ENCODE assay signal across 7 mouse cellular contexts in genomic region chr11:120240206-120240605, GRCm38 (mm10). TPM values are rescaled to one million over a fixed set of nuclear protein-coding genes. Genes with fewer than 3 reads are reported as not detected.
DNase-seq lines count a peak whose midpoint lies in the region; ATAC-seq and TF ChIP-seq lines count a peak whose summit lies in the region.

No protein-coding gene starts in this region.

- H3K9ac ChIP-seq in hindbrain, postnatal 0 days (replicated peaks; ENCODE audit: low read length), result peak overlapping the region; percentile 100
- H3K9ac ChIP-seq in midbrain, embryonic 11.5 days (ENCODE audit: low read length), result peak overlapping the region; percentile 100

- DNase-seq in adrenal gland, adult 2 months, result peak; percentile 79
- DNase-seq in embryo, embryonic 10 days (ENCODE audit: low spot score), result peak; percentile 94
- DNase-seq in gastrocnemius, postnatal 14 days, result peak; percentile 88
- peak; percentile 94 for DNase-seq in hindbrain, postnatal 0 days (ENCODE audit: low spot score)
- DNase-seq in left cerebral cortex, postnatal 4 days, result peak; percentile 99
- DNase-seq in midbrain, embryonic 11.5 days (ENCODE audit: low spot score, missing footprints), result peak; percentile 98
- peak; percentile 88 for DNase-seq in testis, postnatal 10 days (ENCODE audit: low spot score)

- H3K4me1 ChIP-seq in hindbrain, postnatal 0 days (ENCODE audit: insufficient read depth, low read length), result peaks cover 48% of the 10 kb centered on the region
- peaks cover 55% of the 10 kb centered on the region for H3K4me1 ChIP-seq in midbrain, embryonic 11.5 days (ENCODE audit: control insufficient read depth, insufficient read depth, low read length)

- 3% methylated on average over 10 of the region's 10 CpGs for WGBS in hindbrain, postnatal 0 days
- 1% methylated on average over 10 of the region's 10 CpGs for WGBS in midbrain, embryonic 11.5 days

- H3K9me3 ChIP-seq in hindbrain, postnatal 0 days (ENCODE audit: low read length), result no peaks in the 10 kb centered on the region
- H3K9me3 ChIP-seq in midbrain, embryonic 11.5 days (ENCODE audit: control insufficient read depth, low read length), result no peaks in the 10 kb centered on the region

- intact Hi-C loops in gastrocnemius, postnatal 14 days (cut with DNase I; ENCODE audit: low total_unique reads), result no loop called here
- intact Hi-C loops in left cerebral cortex, postnatal 4 days (cut with DNase I), result no loop called here

- H3K27ac ChIP-seq in hindbrain, postnatal 0 days, result peak overlapping the region; percentile 98
- peak overlapping the region; percentile 97 for H3K27ac ChIP-seq in midbrain, embryonic 11.5 days (ENCODE audit: low read depth, low read length)

- peak overlapping the region; percentile 82 for H3K4me3 ChIP-seq in hindbrain, postnatal 0 days (ENCODE audit: low read length)
- peak overlapping the region; percentile 97 for H3K4me3 ChIP-seq in midbrain, embryonic 11.5 days (ENCODE audit: low read depth, low read length)

- H3K27me3 ChIP-seq in hindbrain, postnatal 0 days (ENCODE audit: insufficient read depth, low read length), result no peaks in the 10 kb centered on the region
- no peaks in the 10 kb centered on the region for H3K27me3 ChIP-seq in midbrain, embryonic 11.5 days (ENCODE audit: control insufficient read depth, insufficient read depth, low read length)

- H3K4me2 ChIP-seq in hindbrain, postnatal 0 days (ENCODE audit: low read depth, low read length), result peak overlapping the region; percentile 92
- H3K4me2 ChIP-seq in midbrain, embryonic 11.5 days, result peak overlapping the region; percentile 79

- peak; percentile 40 for TF ChIP-seq CTCF in hindbrain, postnatal 0 days (IDR thresholded peaks at IDR 0.05; ENCODE audit: low read depth)

- peak; percentile 78 for ATAC-seq in hindbrain, postnatal 0 days
- peak; percentile 73 for ATAC-seq in midbrain, embryonic 11.5 days (ENCODE audit: low FRiP score)

- H3K36me3 ChIP-seq in hindbrain, postnatal 0 days (ENCODE audit: insufficient read depth, low read length), result no peaks in the 10 kb centered on the region
- no peaks in the 10 kb centered on the region for H3K36me3 ChIP-seq in midbrain, embryonic 11.5 days (ENCODE audit: control insufficient read depth, insufficient read depth, low read length)

RNA-seq across cellular contexts. Expression of gene Bahcc1, which starts 7.5 kb away (rescaled TPM):
- 10 to 100 TPM in 1 of 2 experiments, 1 to 10 TPM in 1; 9.2 to 21.9 TPM for total RNA-seq in adrenal gland, adult 2 months (2021)
- 17.9 and 19.5 TPM in 2 replicates for polyA plus RNA-seq in adrenal gland, adult 2 months (2012; rRNA removed)
- 1 to 10 TPM; 3.4 to 8.1 TPM for total RNA-seq in gastrocnemius, postnatal 14 days (2021)
- 31.1 and 43.1 TPM in 2 replicates for total RNA-seq in hindbrain, postnatal 0 days (2014; rRNA removed)
- 8.8 and 9.1 TPM in 2 replicates for polyA plus RNA-seq in hindbrain, postnatal 0 days (2015; fragmentation: Nextera tagmentation; extraction: Ambion mirVana)
- 10 to 100 TPM; 36.5 to 39.5 TPM for total RNA-seq in left cerebral cortex, postnatal 4 days (2021)
- polyA plus RNA-seq in midbrain, embryonic 11.5 days (2014; fragmentation: Nextera tagmentation; extraction: Ambion mirVana), result 17.6 and 20.6 TPM in 2 replicates

Comparison
In these comparisons a context has a peak if more than half of its experiments do, and no peak if none do; other contexts are left out.
1. Peak in every context shown above with its lines: DNase-seq, ATAC-seq, H3K4me3 ChIP-seq and H3K27ac ChIP-seq.